Mouse (Mus musculus) bone marrow macrophage, adult 2 months (primary cell): ENCODE data around the gene Slc8b1.

Experiments used
- CTCF ChIP-seq: IDR thresholded peaks from 2 replicates; pipeline ENCODE4 v1.5.1; 2012; ENCODE audit warnings: low read depth, mild to moderate bottlenecking, low read length, moderate library complexity
- POLR2A ChIP-seq: IDR thresholded peaks from 2 replicates; pipeline ENCODE4 v1.6.1; 2012; ENCODE audit warnings: mild to moderate bottlenecking, low read depth, low read length, borderline replicate concordance

GRCm38 (mm10) chr5:120465062-120465461, 45.9 kb upstream of the Slc8b1 start:
- TF ChIP-seq CTCF (peak; percentile 91), POLR2A (no peak)
